Mouse (Mus musculus): Measurements from ENCODE around the gene Dcaf8. TPM values are rescaled to one million over a fixed set of nuclear protein-coding genes. Genes with fewer than 3 reads are reported as not detected.

Gene Dcaf8
- polyA plus RNA-seq, 1 experiment from 2014 or later: 110 TPM

- ATAC-seq (replicated peaks; ENCODE audit: low FRiP score, low read depth) (peak; percentile 62), DNase-seq (ENCODE audit: low spot score) (peak; percentile 97)
- 0% methylated on average over 5 of the region's 5 CpGs for WGBS
- peak overlapping the region; percentile 82 for H3K27ac ChIP-seq
- peak overlapping the region; percentile 43; the same call in 1 of the 2 replicates for H3K9ac ChIP-seq (ENCODE audit: low read depth, low read length)
- H3K27me3 ChIP-seq (ENCODE audit: insufficient read depth, low read length): no peaks in the 10 kb centered on the region
- TF ChIP-seq CTCF (IDR thresholded peaks at IDR 0.05; ENCODE audit: low read depth): peak; percentile 98
- H3K36me3 ChIP-seq (ENCODE audit: insufficient read depth, low read length): no peaks in the 10 kb centered on the region
- H3K4me1 ChIP-seq (replicated peaks; ENCODE audit: insufficient read depth, low read length): peaks cover 30% of the 10 kb centered on the region
- H3K4me2 ChIP-seq (ENCODE audit: low read length): peak overlapping the region; percentile 47
- peak overlapping the region; percentile 11; the same call in 1 of the 2 replicates for H3K4me3 ChIP-seq (replicated peaks; ENCODE audit: low read depth, low read length)
- no peaks in the 10 kb centered on the region for H3K9me3 ChIP-seq (replicated peaks; ENCODE audit: low read length)
These were observed 69.3 kb downstream of the Dcaf8 start for GRCm38 (mm10) chr1:172217148-172217547.

- Histone ChIP-seq H3K27me3 (ENCODE audit: insufficient read depth, low read length) (no peaks in the 10 kb centered on the region), H3K9me3 (replicated peaks; ENCODE audit: low read length) (no peaks in the 10 kb centered on the region), H3K36me3 (ENCODE audit: insufficient read depth, low read length) (no peaks in the 10 kb centered on the region), H3K27ac (no peak overlapping the region), H3K4me2 (ENCODE audit: low read length) (no peak overlapping the region), H3K9ac (ENCODE audit: low read depth, low read length) (no peak overlapping the region), H3K4me1 (replicated peaks; ENCODE audit: insufficient read depth, low read length) (peaks cover 32% of the 10 kb centered on the region), H3K4me3 (replicated peaks; ENCODE audit: low read depth, low read length) (no peak overlapping the region)
- TF ChIP-seq CTCF (IDR thresholded peaks at IDR 0.05; ENCODE audit: low read depth): 0 out of 2 replicates have a peak, but pooled peaks have one; percentile 1
- WGBS: 50% methylated on average over 15 of the region's 15 CpGs
- DNase-seq (ENCODE audit: low spot score) (no peak), ATAC-seq (replicated peaks; ENCODE audit: low FRiP score, low read depth) (no peak)
These were observed 70.5 kb downstream of the Dcaf8 start for GRCm38 (mm10) chr1:172218164-172218910.

DNA sequence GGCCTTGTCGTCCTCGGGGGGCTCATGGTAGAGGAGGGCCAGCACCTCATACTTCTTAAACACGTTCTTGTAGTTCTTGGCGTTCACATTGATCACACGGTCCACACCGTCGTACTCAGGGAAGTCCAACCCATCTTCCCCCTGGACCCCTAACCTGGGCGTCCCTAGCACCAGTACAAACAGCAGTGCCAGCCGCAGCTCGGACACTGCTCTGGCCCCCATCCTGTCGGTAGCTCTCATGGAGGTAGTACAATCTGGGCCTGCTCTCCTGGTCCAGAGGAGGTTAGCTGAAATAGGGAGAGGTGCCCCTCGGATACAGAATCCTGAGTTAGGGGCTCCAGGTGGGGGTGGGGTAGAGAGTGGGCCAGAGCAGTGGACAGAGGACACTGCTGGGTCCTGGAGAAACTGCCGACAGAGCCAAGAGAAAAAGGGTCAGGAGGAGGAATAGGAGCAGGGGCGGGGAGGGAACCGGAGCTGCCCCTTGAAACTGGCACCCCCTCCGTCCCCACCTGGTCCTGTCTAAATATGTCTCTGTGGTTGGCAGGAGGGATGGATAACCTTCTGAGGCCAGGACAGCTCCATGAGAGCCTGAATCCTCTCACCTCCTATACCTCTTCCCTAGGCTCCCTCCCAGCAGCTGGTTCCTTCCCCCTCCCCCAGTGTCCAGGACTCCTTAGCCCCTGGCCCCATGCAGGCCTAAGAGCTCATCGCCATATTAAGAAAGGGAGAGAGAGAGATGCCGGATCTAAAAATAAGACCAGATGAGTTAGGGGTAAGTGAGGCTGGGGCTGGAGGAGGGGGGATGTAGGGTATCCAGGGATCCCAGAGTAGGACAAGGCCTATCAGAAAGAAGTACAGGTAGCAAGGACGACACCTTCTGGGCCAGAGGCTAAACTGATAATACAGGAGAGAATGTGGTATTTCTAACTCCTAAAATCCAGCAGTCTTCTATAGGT is 71.8 kb downstream of the Dcaf8 start, which contains the start of gene Casq1:
TSS of gene Casq1 (minus strand) at position 418 of the 956 bp plus-strand sequence.
- no peaks in the 10 kb centered on the region for H3K36me3 ChIP-seq (ENCODE audit: insufficient read depth, low read length)
- peak within 1 kb of the TSS; percentile 60 for H3K27ac ChIP-seq
- no peak for TF ChIP-seq CTCF (IDR thresholded peaks at IDR 0.05; ENCODE audit: low read depth)
- H3K4me3 ChIP-seq (replicated peaks; ENCODE audit: low read depth, low read length): no peak within 1 kb of the TSS
- peaks cover 32% of the 10 kb centered on the region for H3K4me1 ChIP-seq (replicated peaks; ENCODE audit: insufficient read depth, low read length)
- no peak within 1 kb of the TSS for H3K9ac ChIP-seq (ENCODE audit: low read depth, low read length)
- no peak within 1 kb of the TSS for H3K4me2 ChIP-seq (ENCODE audit: low read length)
- no peaks in the 10 kb centered on the region for H3K9me3 ChIP-seq (replicated peaks; ENCODE audit: low read length)
- H3K27me3 ChIP-seq (ENCODE audit: insufficient read depth, low read length): no peaks in the 10 kb centered on the region
- DNase-seq (ENCODE audit: low spot score) (no peak), ATAC-seq (replicated peaks; ENCODE audit: low FRiP score, low read depth) (no peak)
- WGBS: 72% methylated on average over 19 of the region's 19 CpGs

DNA sequence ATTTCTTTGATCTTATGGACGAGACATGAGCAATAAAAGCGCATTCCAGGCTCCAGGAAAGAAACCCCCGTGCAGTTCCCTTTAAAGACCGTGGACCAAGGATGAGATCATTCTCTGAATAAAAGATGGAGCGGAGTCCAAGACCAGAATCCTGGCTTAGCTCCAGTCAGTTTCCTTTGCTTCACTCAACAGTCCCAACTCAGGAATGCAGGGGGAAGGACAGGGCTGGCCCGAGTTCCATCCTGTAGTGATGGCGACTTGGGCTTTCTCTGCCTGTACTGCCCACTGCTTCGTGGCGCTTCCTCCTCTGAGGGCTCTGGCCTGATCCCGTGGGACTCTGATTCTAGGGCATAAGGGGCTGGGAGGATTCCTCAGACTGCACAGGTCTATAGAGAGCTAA is 72.5 kb downstream of the Dcaf8 start:
- H3K36me3 ChIP-seq (ENCODE audit: insufficient read depth, low read length): no peaks in the 10 kb centered on the region
- TF ChIP-seq CTCF (IDR thresholded peaks at IDR 0.05; ENCODE audit: low read depth): no peak
- ATAC-seq (replicated peaks; ENCODE audit: low FRiP score, low read depth): 0 out of 2 replicates have a peak, but pooled peaks have one; percentile 5
- no peak overlapping the region for H3K4me3 ChIP-seq (replicated peaks; ENCODE audit: low read depth, low read length)
- DNase-seq (ENCODE audit: low spot score): peak; percentile 88
- no peak overlapping the region for H3K4me2 ChIP-seq (ENCODE audit: low read length)
- WGBS: 30% methylated on average over 10 of the region's 10 CpGs
- H3K9me3 ChIP-seq (replicated peaks; ENCODE audit: low read length): no peaks in the 10 kb centered on the region
- no peak overlapping the region for H3K9ac ChIP-seq (ENCODE audit: low read depth, low read length)
- peaks cover 32% of the 10 kb centered on the region for H3K4me1 ChIP-seq (replicated peaks; ENCODE audit: insufficient read depth, low read length)
- peak overlapping the region; percentile 60 for H3K27ac ChIP-seq
- no peaks in the 10 kb centered on the region for H3K27me3 ChIP-seq (ENCODE audit: insufficient read depth, low read length)

DNA sequence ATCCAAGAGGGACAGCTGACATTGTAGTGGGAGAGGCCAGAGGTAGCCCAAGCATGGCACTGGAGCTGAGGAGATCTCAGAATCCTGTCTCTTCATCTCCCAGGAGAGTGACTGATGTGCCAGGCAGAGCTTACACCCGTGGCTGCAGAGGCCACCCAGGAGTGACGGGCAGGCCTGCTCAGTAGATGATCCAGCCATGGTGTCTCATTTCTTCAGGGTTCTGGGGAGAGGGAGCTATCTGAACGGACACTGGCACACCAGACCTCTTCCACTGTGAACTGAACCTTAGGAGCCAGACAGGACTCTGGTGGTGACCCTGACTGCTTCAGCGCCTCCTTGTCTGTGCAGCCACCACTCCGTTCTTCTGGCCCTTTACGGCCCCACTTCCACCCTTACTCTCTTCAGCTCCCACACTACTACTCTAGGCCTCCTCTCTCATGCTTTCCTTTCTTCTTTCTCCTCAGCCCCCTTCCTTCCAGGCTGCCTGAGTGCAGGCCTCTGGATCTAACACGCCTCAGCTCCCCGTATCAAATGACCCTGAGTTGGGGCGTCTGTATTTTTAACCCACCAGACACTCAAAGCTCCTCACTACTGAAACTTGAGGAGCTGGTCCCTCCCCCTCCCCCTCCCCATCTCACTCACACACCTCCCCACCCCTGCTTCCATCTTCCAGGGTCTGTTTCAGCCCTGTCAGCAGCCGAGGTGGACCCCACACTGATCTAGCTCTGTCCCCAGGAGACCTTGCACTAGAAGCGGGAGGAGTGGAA is 73.6 kb downstream of the Dcaf8 start:
- Histone ChIP-seq H3K27ac (peak overlapping the region; percentile 74), H3K9me3 (replicated peaks; ENCODE audit: low read length) (no peaks in the 10 kb centered on the region), H3K4me3 (replicated peaks; ENCODE audit: low read depth, low read length) (no peak overlapping the region), H3K36me3 (ENCODE audit: insufficient read depth, low read length) (no peaks in the 10 kb centered on the region), H3K4me1 (replicated peaks; ENCODE audit: insufficient read depth, low read length) (peaks cover 32% of the 10 kb centered on the region), H3K4me2 (ENCODE audit: low read length) (no peak overlapping the region), H3K27me3 (ENCODE audit: insufficient read depth, low read length) (no peaks in the 10 kb centered on the region), H3K9ac (ENCODE audit: low read depth, low read length) (no peak overlapping the region)
- peak; percentile 37 for ATAC-seq (replicated peaks; ENCODE audit: low FRiP score, low read depth)
- TF ChIP-seq CTCF (IDR thresholded peaks at IDR 0.05; ENCODE audit: low read depth): no peak
- DNase-seq (ENCODE audit: low spot score): peak; percentile 75
- WGBS: 29% methylated on average over 11 of the region's 11 CpGs

Measured in kidney, postnatal 0 days (tissue).